Mouse (Mus musculus) stomach, embryonic 16.5 days (tissue): ENCODE measurements at regions not wholly inside any gene's neighbourhood (a gene's known extent, or its start where the extent isn't known, plus 50 kb on each side); places are given as distances from the start of the nearest gene placed in this dataset.

Source experiments
- ATAC-seq: fragments of 200-750 bp; cut with Nextera tagmentation; 2 replicates; pipeline ENCODE4 v1.8.0; 2017; ENCODE audit warnings: moderate number of reproducible peaks, moderate TSS enrichment; ENCODE audit not compliant: insufficient read depth, low FRiP score
- H3K27ac ChIP-seq: fragments of 300-500 bp; sonication (generic); 2 replicates; pipeline ENCODE4 v1.5.1; 2014; ENCODE audit warnings: low read length
- H3K27me3 ChIP-seq: fragments of 300-500 bp; sonication (generic); 2 replicates; pipeline ENCODE4 v1.6.1; 2014; ENCODE audit warnings: low read length, control low read depth, mixed read lengths; ENCODE audit not compliant: control insufficient read depth, insufficient read depth
- H3K36me3 ChIP-seq: fragments of 300-500 bp; sonication (generic); 2 replicates; pipeline ENCODE4 v1.6.1; 2014; ENCODE audit warnings: low read length; ENCODE audit not compliant: control insufficient read depth, insufficient read depth
- H3K4me1 ChIP-seq: fragments of 300-500 bp; sonication (generic); 2 replicates; pipeline ENCODE4 v1.6.1; 2014; ENCODE audit warnings: low read length, control low read depth, mixed read lengths; ENCODE audit not compliant: control insufficient read depth, insufficient read depth
- H3K4me2 ChIP-seq: fragments of 300-500 bp; sonication (generic); 2 replicates; pipeline ENCODE4 v1.6.1; 2014; ENCODE audit warnings: low read depth, low read length, mixed read lengths
- H3K4me3 ChIP-seq: fragments of 300-500 bp; sonication (generic); replicated peaks from 2 replicates; pipeline ENCODE4 v1.5.1; 2014; ENCODE audit warnings: mild to moderate bottlenecking, low read length
- H3K9ac ChIP-seq: fragments of 300-500 bp; sonication (generic); 2 replicates; pipeline ENCODE4 v1.6.1; 2014; ENCODE audit warnings: low read length
- H3K9me3 ChIP-seq: fragments of 300-500 bp; sonication (generic); replicated peaks from 2 replicates; pipeline ENCODE4 v1.6.1; 2016; ENCODE audit warnings: low read length, control low read depth; ENCODE audit not compliant: control insufficient read depth
- WGBS: fragments of 180-500 bp; shearing (Covaris S2); extraction: QIAGEN DNeasy Blood & Tissue Kit; methylation state at CpG from one replicate; pipeline ENCODE4 v1.1.7; 2014; 5-methylcytosine and 5-hydroxymethylcytosine counted together

GRCm38 (mm10) chr14:120680272-120680671 is 202.0 kb downstream of the Rap2a start:
- Histone ChIP-seq H3K4me1 (no peaks in the 10 kb centered on the region), H3K27ac (no peak overlapping the region; the same call in 1 of the 2 replicates), H3K4me2 (no peak overlapping the region), H3K9me3 (no peaks in the 10 kb centered on the region), H3K36me3 (no peaks in the 10 kb centered on the region), H3K27me3 (no peaks in the 10 kb centered on the region), H3K4me3 (no peak overlapping the region), H3K9ac (no peak overlapping the region)
- WGBS, result 75% methylated on average over 2 of the region's 2 CpGs
- no peak for ATAC-seq

- Histone ChIP-seq H3K27ac (no peak overlapping the region), H3K4me1 (no peaks in the 10 kb centered on the region), H3K4me2 (no peak overlapping the region), H3K27me3 (no peaks in the 10 kb centered on the region), H3K9me3 (no peaks in the 10 kb centered on the region), H3K36me3 (no peaks in the 10 kb centered on the region), H3K9ac (no peak overlapping the region), H3K4me3 (no peak overlapping the region)
- 73% methylated on average over 4 of the region's 4 CpGs for WGBS
- no peak; the same call in 1 of the 2 replicates for ATAC-seq
Observed at GRCm38 (mm10) chr14:120685263-120685662, 207.0 kb downstream of the Rap2a start.

- H3K27ac ChIP-seq, result no peak overlapping the region
- no peaks in the 10 kb centered on the region for H3K9me3 ChIP-seq
- no peaks in the 10 kb centered on the region for H3K27me3 ChIP-seq
- WGBS, result 84% methylated on average over 7 of the region's 7 CpGs
- no peaks in the 10 kb centered on the region for H3K4me1 ChIP-seq
- ATAC-seq, result no peak
- H3K4me2 ChIP-seq, result no peak overlapping the region
- no peak overlapping the region for H3K9ac ChIP-seq
- H3K4me3 ChIP-seq, result no peak overlapping the region
- H3K36me3 ChIP-seq, result no peaks in the 10 kb centered on the region
Observed at GRCm38 (mm10) chr14:120685877-120686276, 207.6 kb downstream of the Rap2a start.

- Histone ChIP-seq H3K36me3 (no peaks in the 10 kb centered on the region), H3K4me3 (no peak overlapping the region), H3K4me2 (no peak overlapping the region), H3K9ac (no peak overlapping the region), H3K27ac (no peak overlapping the region), H3K27me3 (no peaks in the 10 kb centered on the region), H3K4me1 (no peaks in the 10 kb centered on the region), H3K9me3 (no peaks in the 10 kb centered on the region)
- no peak for ATAC-seq
- 65% methylated on average over 4 of the region's 4 CpGs for WGBS
Observed at GRCm38 (mm10) chr14:120686751-120687150, 208.5 kb downstream of the Rap2a start.

- no peak for ATAC-seq
- WGBS, result 67% methylated on average over 4 of the region's 4 CpGs
Observed at GRCm38 (mm10) chr14:120699378-120699777, 211.6 kb upstream of the Ipo5 start.

GRCm38 (mm10) chr14:120705301-120705801 is 205.7 kb upstream of the Ipo5 start:
- no peak overlapping the region for H3K9ac ChIP-seq
- H3K36me3 ChIP-seq, result no peaks in the 10 kb centered on the region
- H3K4me3 ChIP-seq, result no peak overlapping the region
- 0 out of 2 replicates have a peak, but pooled peaks cover 4% of the 10 kb centered on the region for H3K4me1 ChIP-seq
- H3K9me3 ChIP-seq, result no peaks in the 10 kb centered on the region
- no peak overlapping the region for H3K4me2 ChIP-seq
- ATAC-seq, result peak; percentile 86
- H3K27ac ChIP-seq, result peak overlapping the region; percentile 7; the same call in 1 of the 2 replicates
- WGBS, result 37% methylated on average over 4 of the region's 4 CpGs
- H3K27me3 ChIP-seq, result no peaks in the 10 kb centered on the region

More at GRCm38 (mm10) chr14:120699378-120699777, 211.6 kb upstream of the Ipo5 start:
- Histone ChIP-seq H3K9ac (no peak overlapping the region), H3K4me3 (no peak overlapping the region), H3K27ac (no peak overlapping the region), H3K9me3 (no peaks in the 10 kb centered on the region), H3K4me1 (0 out of 2 replicates have a peak, but pooled peaks cover under 1% of the 10 kb centered on the region), H3K36me3 (no peaks in the 10 kb centered on the region), H3K27me3 (no peaks in the 10 kb centered on the region), H3K4me2 (no peak overlapping the region)

- no peak for ATAC-seq
- no peaks in the 10 kb centered on the region for H3K36me3 ChIP-seq
- no peaks in the 10 kb centered on the region for H3K27me3 ChIP-seq
- no peak overlapping the region for H3K9ac ChIP-seq
- WGBS, result 56% methylated on average over 4 of the region's 4 CpGs
- H3K9me3 ChIP-seq, result no peaks in the 10 kb centered on the region
- no peak overlapping the region for H3K4me2 ChIP-seq
- no peaks in the 10 kb centered on the region for H3K4me1 ChIP-seq
- H3K4me3 ChIP-seq, result no peak overlapping the region
- H3K27ac ChIP-seq, result no peak overlapping the region
Observed at GRCm38 (mm10) chr14:120710782-120711181, 200.2 kb upstream of the Ipo5 start.

GRCm38 (mm10) chr14:120720464-120721445 is 190.3 kb upstream of the Ipo5 start:
- peak overlapping the region; percentile 23; the same call in 1 of the 2 replicates for H3K9ac ChIP-seq
- H3K36me3 ChIP-seq, result no peaks in the 10 kb centered on the region
- H3K4me2 ChIP-seq, result peak overlapping the region; percentile 32
- H3K4me3 ChIP-seq, result no peak overlapping the region; the same call in 1 of the 2 replicates
- ATAC-seq, result no peak
- peaks cover 4% of the 10 kb centered on the region; the same call in 1 of the 2 replicates for H3K4me1 ChIP-seq
- H3K27ac ChIP-seq, result no peak overlapping the region; the same call in 1 of the 2 replicates
- H3K27me3 ChIP-seq, result no peaks in the 10 kb centered on the region
- WGBS, result 42% methylated on average over 20 of the region's 20 CpGs
- H3K9me3 ChIP-seq, result no peaks in the 10 kb centered on the region
